Mouse (Mus musculus) bone marrow, adult 2 months (tissue): ENCODE measurements around the gene Rpl39.
"Not testable (repeated sequence)": the region's sequence is repeated elsewhere in the genome, so short reads cannot be mapped to it uniquely, and the experiment has no call there.

ENCODE experiments used
- CTCF ChIP-seq: fragments of 200-500 bp; IDR thresholded peaks from 2 replicates; pipeline ENCODE4 v1.5.1; 2011; ENCODE audit warnings: low read length, control low read depth; ENCODE audit not compliant: control insufficient read depth, insufficient read depth
- POLR2A ChIP-seq: fragments of 200-500 bp; IDR thresholded peaks from 2 replicates; pipeline ENCODE4 v1.6.1; 2011; ENCODE audit warnings: low read depth, mild to moderate bottlenecking, control low read depth, low read length, borderline replicate concordance; ENCODE audit not compliant: control insufficient read depth

DNA sequence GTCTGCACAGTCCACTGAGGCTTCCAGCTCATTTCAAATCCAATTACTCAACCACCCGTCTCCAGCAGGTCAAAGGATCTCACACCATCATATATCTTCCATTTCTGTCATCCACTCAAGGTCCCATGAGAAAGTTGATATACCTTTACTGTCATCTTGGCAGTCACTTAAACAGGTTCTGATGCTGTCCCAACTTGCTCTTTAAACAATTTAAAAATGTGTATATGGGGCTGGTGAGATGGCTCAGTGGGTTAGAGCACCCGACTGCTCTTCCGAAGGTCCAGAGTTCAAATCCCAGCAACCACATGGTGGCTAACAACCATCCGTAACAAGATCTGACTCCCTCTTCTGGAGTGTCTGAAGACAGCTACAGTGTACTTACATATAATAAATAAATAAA lies 4.9 kb downstream of the Rpl39 start:
- not testable (repeated sequence) for TF ChIP-seq POLR2A, CTCF
